Mouse (Mus musculus): Measurements from ENCODE around the gene Ifit1bl1.

DNA sequence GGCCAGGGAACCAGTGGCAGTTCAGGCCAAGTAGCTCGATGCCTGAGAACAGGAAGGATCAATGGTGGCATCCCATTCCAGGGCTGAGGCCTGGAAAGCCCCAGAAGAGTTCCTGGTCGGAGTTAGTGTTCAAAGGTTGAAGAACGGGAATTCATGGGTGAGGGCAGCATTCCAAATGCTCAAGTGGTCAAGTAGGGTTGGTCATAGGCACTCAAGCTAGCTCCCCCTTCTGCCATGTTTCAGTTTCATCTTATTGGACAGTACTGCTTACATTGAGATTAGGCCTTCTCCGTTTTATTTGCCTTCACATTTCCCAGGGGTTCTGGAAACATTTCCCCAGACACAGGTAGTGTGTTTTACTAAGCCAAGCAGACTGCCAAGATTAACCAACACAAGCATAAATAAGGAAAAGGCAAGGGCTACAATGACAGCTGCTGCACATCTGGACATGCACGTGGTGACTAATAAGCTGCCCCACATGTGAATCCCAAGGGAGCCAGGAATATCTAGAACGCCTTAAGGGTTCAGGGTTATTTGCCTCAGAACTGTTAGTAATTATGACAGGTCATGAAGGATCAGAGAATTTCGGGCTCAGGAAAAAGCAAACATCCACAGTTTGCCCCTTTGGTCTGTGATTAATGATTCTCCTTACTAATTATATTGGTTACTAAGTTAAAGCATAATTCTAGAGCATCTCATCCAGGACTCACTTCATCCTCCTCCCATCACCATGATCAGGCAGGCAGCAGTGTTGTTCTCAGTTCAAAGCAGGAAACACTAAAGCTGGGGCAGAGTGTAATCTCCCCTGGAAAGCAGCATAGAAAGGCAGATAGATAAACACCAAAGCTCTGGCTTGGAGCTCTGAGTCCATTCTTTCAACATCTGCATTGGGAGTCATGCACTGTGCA is 32.5 kb downstream of the Ifit1bl1 start:
- no peak for TF ChIP-seq CTCF (IDR thresholded peaks at IDR 0.05; ENCODE audit: borderline replicate concordance, insufficient read depth, low read length)
- TF ChIP-seq POLR2A (IDR thresholded peaks at IDR 0.05; ENCODE audit: low read depth, low read length), result no peak

All from embryonic fibroblast, embryonic 13.5 days (primary cell).